Mouse (Mus musculus) G1E (cell line): ENCODE results near the gene Lrrc27.

ENCODE experiments used
- CTCF ChIP-seq: IDR thresholded peaks from 2 replicates; pipeline ENCODE4 v1.5.1; 2012; ENCODE audit warnings: low read depth, low read length, inconsistent platforms, mixed read lengths
- GATA1 ChIP-seq: IDR thresholded peaks from 2 replicates; pipeline ENCODE4 v1.6.1; 2012; ENCODE audit warnings: borderline replicate concordance, low read length, inconsistent platforms, mixed read lengths
- GATA2 ChIP-seq: IDR thresholded peaks from 2 replicates; pipeline ENCODE4 v1.6.1; 2012; ENCODE audit warnings: low read depth, low read length, inconsistent platforms, borderline replicate concordance
- POLR2AphosphoS5 ChIP-seq: IDR thresholded peaks from 2 replicates; pipeline ENCODE4 v1.6.1; 2012; ENCODE audit warnings: low read depth, low read length, inconsistent platforms; ENCODE audit not compliant: insufficient replicate concordance
- TAL1 ChIP-seq: conservative IDR thresholded peaks from 2 replicates; pipeline ENCODE4 v1.6.1; 2012; ENCODE audit warnings: low read depth, low read length, inconsistent platforms, mixed read lengths

- TF ChIP-seq CTCF (no peak), POLR2AphosphoS5 (no peak), GATA1 (no peak), TAL1 (no peak), GATA2 (no peak)
Observed at GRCm38 (mm10) chr7:139188634-139189207, 24.1 kb upstream of the Lrrc27 start.
